Mouse (Mus musculus): ENCODE measurements around the gene Ppp2r2d.

Ppp2r2d gene

DNA sequence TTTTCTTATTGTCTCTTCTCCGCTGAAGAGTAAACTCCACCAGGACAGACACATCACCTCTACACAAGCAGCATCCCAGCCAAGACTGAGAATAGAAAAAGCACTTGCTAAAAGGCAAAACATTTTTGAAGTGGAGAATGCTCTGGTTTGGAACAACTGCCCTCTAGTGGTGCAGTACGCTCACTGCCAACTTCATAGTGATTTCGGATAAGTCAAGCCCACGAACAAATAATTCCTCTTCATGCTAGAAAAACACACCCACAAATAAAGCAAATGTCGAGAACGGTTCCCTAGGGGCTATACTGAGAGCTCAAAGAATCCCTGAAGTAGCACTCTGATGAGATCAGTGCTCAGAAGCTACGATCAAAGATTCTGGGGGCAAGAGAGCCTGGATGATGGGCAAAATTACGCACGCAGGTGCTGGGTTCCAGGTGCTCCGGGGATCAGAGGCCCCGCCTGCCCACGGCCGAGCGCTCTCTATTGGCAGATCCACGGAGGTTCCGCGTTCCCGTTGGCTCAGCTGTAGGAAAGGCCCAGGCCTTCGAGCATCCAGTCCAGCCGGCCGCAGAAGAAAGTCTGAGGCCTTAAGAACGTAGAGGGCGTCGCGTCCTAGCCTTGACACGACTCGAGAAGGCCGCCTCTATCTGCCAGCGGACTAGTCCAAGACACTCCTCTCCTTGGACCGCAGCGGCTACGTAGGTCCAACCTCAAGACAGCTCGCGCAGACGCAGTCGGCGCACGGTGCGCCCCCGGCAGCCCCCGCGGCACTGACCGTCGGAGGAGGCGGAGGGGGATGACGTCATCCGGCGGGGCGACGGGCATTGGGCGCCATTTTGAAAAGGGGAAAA lies at the start of gene Ppp2r2d, which contains the start of gene Mapk1ip1:
Ppp2r2d (plus strand) TSS at position 536 of the 848 bp plus-strand sequence.
Mapk1ip1 (minus strand) TSS at position 730 of the 848 bp plus-strand sequence.
- peak; percentile 97 for DNase-seq

DNA sequence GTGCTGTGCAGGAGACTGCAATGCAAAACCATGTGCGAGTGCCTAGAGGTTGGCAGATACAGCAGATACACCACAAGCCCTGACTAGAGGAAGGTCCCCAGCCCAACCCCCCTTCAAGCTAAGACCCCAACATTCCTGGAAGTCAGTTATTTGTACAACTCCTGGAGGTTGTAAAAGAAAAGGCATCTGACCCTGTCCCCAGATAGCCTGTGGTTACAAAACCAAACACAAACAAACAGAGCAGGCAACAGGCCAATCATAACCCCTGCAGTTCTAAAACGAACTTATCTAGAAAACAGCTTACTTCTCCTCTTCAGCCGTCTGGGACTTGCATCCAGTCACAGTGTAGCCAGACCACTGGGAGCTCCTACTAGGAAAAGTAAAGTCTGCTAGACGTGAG lies 42.5 kb upstream of the Ppp2r2d start:
- DNase-seq: no peak

DNA sequence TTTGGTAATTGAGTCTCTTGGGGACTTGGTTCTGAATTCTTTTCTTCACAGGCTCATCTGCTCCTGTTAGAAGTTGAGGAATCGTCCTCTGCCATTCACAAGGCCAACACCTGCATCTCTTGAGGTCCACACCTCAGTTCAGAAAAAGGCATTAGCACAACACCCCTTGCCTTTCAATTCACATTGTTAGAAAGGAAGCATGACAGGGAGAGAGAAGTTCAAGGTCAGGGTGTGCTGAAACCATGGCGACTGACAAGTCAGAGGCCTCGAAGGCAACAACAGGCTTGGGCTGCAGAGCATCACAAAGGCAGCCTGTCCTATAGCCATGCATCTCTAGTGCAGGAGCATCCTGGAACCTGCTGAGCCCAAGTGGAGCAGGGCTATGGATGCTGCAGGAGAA lies 38.7 kb upstream of the Ppp2r2d start:
- no peak for DNase-seq

DNA sequence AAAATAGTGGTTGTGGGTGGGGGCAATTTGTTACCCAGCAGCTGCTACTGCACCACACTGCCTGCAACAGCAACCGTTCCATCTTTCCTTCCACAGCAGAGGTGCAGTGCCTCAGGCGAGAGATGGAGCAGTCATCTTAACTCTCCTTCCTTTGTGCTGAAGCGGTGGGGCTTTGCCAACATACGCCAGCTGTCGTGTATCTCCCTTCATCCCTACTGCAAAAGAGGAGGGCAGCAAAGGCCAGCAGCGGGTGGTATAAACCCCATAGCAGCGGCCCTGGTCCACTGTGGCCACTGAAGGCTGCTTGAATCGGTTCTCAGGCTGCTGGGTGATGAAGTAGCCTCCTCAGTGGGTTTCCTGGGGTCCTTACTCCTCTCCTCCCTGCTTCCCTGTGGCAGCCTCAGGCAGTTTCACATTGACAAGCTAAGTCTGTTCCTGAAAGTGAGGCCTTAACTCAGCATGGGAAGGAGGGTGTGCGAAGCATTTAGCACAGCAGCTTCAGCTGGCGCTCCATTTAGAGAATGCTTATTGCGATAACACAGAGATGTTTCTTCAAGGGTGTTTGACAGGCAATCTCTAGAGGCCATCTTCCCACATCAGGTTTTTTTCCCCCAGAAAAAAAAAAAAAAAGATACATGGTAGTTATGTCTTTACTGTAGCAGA lies 32.5 kb upstream of the Ppp2r2d start:
- no peak for DNase-seq

DNA sequence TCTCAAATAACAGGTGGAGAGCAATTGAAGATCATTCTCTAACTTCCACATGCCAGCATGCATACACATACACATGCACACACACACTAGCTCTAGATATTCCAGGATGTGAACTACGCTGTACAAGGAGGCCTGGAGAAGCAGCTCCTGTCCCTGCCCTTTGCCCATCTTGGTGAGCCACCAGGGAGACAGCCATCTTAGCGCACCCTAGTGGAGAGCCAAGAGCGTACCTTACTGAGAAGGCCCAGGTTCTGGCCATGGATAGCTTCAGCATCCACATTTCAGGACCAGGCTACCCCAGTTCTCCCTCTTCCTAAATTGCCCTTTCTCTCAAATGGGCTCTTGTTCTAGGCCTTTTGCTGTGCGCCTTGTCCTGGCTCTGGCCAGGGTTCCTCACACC lies 27.6 kb upstream of the Ppp2r2d start:
- DNase-seq: no peak

DNA sequence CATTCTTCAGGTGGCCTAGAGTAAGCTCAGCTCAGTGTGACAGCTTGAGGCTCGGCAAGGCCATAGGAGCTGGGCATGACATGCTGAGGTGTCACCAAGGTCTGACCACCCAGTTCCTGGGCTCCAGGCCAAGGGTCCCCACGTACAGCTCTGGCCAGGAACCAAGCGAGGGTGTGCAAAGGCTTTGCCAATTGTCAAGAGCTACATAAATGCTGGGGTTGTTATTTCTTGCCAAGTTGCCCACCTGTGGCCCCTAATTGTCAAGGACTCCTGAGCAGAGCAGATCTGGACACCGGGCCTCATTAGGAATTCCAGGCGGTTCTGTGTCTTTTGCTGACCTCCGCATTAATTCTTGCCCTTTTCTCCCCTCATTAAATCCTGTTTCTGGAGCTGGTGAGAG lies 21.5 kb upstream of the Ppp2r2d start:
- DNase-seq: no peak

DNA sequence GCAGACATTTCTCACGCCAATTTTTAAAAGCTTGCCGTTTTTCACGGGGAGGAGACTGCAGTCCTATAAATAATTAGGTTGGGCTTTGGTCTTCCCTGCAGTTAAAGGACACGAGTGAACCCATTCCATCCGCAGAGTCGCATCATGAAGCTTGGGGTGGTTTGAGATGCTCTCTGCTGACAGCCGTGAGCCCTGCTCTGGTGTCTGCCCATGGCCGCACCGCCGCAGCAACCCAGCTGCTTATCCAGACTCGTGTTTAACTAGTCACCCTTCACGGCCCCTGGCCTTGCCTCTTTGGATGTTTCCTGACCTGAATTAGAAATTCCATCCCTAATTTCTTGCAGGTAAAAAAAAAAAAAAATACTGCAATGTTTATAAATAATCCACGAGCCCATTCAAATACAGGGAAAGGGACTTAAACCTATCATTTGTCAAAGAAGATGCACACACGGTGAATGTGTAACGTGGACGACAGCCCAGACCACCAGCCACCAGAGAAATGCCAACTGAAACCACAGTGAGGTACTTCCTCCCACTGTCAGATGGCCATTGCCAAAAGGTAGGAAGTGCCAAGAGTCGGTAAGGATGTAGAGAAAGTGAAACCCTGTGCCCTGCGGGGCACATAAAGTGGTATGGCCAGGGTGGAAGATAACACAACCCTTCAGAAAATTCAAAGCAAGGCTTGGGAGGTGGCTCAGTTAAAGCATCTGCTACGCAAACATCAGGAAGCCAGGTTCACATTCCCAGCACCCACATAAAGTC lies 20.7 kb upstream of the Ppp2r2d start:
- DNase-seq: no peak

DNA sequence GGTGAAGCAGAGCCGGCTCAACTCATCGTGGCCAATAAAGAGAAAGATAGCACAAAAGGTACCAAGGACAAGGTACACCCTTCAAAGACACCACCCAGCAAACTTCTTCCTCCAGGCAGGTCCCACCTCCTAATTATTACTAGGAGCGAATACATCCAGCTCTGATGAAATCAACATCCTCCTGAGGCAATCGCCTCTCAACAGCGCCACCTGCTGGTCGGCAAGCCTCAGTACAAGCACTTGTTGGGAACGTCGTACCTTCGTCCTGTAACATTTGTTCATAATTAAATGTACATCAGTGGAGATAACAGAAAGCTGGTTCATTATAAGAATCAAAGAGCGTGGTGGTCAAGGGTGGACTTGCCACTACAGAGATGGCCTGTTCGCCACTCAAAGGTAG lies 18.1 kb upstream of the Ppp2r2d start:
- DNase-seq: peak; percentile 36

DNA sequence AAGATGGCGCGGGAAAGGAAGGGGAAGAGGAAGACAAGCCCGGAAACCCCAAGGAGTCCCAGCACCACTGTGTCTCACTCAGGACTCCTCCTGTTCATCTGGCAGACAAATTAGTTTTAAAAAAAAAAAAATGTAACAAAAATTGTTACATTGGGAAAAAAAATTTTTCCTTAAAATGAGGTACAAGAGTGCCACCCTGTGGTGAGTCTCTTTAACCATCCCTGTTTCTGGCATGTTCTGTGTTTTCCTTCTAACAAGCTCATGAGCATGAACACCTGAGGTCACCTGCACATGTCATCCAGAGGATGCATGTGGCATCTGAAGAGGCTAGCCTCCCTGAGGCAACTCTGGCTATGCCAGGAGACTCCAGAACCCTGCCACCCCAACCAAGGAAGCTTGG lies 10.9 kb upstream of the Ppp2r2d start:
- DNase-seq: no peak

DNA sequence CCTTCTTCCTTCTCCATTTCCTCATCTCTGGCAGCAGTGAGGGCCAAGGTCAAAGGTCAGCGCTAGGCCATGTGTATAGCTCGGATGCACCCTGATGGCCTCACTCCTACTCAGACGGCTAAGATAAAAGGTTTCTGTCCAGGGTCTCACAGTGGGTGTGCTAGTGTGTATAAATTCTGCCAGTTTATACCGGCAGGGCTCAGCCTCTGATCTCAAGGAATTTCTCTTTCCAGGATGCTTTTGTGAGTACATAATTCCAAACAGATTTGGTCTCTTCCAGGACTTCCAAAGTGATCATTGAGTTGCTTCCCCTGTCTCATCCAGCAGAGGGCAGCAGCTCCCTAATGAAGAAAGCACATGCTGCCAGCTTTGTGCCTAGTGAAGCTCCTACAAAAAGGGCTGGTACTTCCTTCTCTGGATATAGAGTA lies 5.3 kb upstream of the Ppp2r2d start:
- DNase-seq: peak; percentile 76

DNA sequence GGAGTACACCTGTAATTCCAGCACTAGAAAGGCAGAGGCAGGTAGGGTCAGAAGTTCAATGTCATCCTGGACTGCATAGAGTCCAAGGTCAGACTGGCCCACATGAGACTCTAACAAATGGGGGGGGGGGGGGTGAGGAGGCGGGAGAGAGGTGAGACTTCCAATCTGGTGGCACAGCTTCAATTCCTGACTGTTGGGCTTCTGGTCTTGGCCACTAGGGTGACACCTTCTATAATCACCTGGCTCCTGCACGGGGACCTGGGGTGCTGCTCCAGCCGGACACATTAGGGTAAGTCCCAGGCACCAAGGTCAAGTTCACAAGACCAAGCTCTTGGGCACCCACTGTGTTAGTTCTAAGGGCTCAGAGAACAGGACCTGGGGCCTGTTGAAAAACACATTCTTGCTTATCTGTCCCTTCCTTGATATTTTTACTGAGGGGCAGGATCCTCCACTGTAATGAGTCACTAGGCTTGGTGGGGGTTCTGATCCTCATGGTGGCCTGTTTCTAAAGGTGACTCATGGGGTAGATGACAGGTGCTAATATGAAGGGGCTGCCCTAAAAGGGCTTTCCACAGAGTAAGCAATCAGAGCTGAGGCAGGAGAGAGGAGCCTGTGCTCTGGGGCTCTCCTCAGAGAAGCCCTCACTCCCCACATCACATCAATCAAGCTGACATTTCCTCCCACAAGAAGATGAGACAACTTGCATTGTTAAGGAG lies 4.3 kb upstream of the Ppp2r2d start:
- DNase-seq: peak; percentile 21

DNA sequence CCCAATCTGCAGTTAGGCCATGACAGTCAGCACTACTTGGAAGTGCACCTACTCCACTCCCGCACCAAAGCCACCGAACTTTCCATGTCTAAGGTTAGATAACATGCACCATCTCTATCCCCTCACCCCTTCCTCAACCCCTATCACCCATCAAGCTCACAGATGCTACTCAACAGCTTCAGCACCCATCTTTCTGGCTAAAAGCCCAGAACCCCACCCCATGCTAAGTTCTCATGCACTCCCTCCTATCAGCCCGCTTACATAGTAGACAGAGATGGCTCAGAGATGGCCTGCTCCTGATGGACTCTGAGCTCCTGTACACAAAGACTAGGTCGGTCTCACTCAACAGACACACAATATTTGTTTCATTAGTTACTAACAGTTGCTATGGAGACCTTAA lies 2.5 kb upstream of the Ppp2r2d start:
- no peak for DNase-seq

DNA sequence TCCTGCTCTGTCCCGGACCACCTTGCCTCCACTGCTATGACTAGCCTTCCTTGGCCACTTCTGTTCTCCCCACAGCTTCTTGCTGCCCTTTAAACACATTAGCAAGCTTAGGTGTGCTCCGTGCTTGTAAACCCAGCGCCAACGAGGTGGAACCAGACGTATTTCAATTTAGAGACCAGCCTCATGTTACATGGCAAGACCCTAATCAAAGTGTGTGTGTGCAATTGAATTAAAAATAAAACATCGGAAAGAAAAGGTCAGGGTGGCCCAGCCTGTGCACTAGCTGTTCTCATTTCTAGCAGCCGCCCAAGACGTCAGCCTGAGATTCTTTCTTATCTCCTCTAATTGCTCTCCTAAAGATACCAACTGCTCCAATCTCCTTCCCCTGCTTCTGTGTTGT lies 768 bp upstream of the Ppp2r2d start:
- no peak for DNase-seq

DNA sequence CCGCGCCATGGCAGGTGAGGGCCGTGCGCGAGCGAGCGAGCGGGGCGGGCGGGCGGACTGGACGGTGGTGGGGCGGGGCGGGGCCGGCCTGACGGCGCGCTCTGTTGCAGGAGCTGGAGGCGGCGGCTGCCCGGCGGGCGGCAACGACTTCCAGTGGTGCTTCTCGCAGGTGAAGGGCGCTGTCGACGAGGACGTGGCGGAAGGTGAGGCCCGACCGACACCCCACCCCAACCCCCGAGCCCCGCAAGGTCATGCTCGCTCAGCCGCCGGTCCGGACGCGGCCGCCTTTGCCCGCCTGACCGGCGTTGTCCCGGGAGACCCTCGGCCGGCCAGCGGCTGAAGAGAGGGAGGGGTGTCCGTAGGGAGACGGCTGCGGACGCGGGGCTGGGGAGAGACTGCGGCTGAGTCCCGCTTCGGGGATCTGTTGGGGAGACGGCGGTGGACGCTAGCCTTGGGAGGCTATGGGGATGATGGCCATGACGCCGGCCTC lies 668 bp downstream of the Ppp2r2d start:
- DNase-seq: no peak

DNA sequence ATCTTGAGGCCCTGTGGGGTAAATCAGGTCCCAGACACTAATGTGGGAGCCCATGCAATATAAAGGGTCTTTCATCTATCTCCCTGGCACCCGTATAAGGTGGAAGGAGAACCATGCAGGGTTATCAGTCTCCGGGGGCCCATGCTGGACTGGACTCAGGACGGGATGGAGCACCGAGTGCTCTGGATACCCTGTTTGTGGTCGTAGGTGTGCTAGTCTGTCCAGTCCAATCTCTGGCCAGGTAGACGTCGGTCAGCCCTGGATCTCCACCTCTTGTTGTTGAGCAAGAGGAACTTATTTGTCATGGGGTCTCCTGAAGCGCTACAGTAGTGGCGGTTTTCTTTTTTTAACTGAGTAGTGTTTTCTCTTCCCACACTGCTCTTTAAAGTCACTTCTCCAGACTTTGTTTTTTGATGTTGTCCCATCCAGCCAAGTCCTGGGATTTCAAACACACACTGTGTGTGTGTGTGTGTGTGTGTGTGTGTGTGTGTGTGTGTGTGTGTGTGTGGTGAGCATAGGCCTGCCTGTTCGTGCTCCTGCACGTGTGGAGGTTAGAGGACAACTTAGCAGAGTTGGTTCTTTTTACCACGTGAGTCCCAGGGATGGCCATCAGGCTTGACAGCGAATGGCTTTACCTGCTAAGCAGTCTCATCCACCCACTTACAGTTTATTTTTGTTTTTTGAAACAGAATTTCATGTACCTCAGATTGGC lies 1.6 kb downstream of the Ppp2r2d start:
- no peak for DNase-seq

DNA sequence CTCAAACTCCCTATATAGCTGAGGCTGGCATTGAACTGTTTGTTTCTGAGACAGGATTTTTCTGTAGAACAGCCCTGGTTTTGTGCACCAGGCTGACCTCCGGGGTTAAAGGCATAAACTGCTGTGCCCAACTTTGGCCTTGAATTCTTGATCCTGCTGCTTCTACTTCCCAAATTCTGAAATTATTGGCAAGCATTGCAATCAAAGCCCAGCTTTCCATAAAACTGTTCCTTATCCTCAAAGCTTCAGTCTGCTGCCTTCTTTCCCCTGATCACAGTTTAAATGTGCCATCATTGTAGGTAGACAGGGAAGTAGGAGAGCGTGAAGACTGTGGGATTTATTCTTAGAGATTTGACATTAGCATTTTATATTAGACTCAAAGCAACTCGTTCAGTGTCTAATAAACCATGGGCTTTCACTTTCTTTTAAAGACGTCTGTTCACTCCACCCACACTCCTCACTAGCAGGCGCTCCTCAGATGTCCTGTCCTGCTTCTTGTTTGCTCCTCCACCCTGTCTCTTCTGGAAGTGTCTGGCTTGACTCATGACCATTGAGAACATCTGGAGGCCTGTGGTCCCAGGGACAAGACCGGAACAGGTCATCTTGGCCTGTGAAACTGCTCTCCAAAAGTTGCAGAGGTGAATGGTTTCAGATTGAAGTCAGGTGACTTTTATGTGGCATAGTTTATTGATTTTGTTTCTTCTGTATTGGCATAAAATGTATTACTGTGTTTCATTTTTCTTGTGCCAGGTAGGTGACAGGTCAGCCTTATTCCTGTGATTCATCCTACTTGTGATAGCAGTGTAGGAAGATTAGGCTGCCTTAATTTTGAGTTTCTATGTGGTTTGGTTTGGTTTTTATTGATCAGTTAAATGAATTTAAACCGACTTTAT lies 2.4 kb downstream of the Ppp2r2d start:
- no peak for DNase-seq

DNA sequence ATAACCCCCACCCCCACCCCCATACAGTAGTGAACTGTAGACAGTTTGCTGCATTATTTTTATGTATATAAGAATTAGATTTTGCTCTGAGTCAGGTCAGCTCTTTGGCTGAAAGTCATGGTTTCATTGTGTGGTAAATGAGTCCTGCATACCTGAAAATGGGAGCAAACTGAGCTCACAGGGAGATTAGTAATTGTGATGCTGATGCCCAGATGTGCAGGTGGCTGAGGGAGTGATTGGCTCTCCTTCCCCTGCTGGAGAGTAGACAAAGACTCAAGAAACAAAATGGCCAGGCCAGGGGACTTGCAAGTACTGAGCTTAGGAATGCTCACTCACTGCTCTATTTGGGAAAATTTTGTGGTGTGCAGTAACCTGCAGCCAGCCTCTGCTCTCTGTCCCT lies 4.2 kb downstream of the Ppp2r2d start:
- no peak for DNase-seq

DNA sequence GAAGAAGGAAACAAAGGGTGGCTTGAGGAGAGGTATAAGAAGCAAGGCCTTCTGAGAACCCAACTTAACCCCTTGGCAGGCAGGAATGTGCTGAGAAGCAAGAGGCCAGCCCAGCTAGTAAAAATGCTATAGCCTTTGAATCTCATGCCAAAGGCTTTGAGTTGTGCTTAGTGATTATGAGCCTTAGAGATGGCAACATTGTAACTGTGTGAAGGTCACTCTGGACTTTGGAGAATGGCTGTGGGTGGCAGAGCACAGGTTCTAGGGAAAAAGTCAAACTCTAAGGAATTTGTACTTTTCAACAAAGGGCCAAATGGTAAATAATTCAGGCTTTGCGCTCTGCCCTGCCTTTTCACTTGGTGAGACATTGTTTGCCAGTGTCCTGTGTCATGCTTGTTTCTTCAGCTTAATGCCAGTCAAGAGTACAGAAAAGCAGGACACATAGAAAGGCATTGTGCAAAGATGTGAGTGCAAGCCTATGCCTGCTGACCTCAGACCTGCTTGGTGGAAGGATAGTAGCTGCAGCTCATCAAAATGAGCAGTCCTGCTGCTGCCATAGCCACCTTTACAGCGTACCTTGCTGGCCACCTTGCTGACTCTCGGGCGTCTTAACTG lies 7.6 kb downstream of the Ppp2r2d start:
- DNase-seq: no peak

DNA sequence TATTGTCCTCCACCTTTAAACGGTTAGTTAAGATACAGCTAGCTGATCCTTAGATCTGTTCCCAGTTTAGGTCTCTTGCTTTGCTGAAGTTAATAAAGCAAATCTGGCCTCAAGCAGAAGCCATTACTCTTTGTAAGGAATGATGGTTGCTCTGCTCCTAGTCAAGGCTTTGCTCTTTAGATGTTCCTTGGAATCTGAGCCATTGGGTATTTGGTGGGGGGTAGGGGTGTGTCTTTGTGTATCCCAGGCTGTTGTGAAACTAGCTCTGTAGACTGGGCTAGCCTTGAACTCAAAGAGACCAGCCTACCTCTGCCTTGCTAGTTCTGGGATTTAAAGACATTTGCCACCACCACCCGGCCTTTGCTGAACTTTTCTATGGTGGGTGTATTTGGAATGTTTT lies 8.3 kb downstream of the Ppp2r2d start:
- DNase-seq: no peak

DNA sequence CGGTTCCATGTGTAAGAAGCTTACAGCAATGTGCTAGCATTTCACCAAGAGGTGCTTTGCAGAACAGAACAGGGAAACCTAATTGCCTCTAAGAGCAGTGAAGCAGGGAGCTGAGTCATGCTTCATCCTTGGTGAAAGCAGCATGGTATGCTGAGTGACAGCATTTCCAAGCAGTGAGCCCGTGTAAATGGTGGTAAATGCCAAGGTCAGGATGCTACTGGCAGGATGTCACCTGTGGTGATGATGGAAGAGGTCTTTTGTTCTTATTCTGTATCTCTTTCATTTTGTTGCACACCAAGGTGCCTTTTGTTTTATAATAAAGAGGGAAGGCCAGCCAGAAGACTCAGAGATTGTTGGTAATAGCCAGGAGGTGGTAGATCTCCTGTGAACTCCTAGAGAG lies 10.8 kb downstream of the Ppp2r2d start:
- no peak for DNase-seq

All from cerebellum, adult 9-11 months (tissue).